Mouse (Mus musculus): ENCODE measurements at regions not wholly inside any gene's neighbourhood (a gene's known extent, or its start where the extent isn't known, plus 50 kb on each side); places are given as distances from the start of the nearest gene placed in this dataset.

GRCm38 (mm10) chr12:77819456-77819855, 374.6 kb upstream of the Gm6657 start:
- no peak for TF ChIP-seq CTCF (IDR thresholded peaks at IDR 0.05; ENCODE audit: extremely low read depth, insufficient read length, insufficient replicate concordance, low read depth, low read length)
- TF ChIP-seq POLR2A (IDR thresholded peaks at IDR 0.05; ENCODE audit: low read depth, low read length): no peak

Data from small intestine, adult 2 months (tissue).